Mouse (Mus musculus) midbrain, embryonic 12.5 days (tissue): ENCODE data around the gene Fam13c. TPM values are rescaled to one million over a fixed set of nuclear protein-coding genes. Genes with fewer than 3 reads are reported as not detected.
A peak's percentile ranks its signal among the peaks of the same experiment; 100 is the strongest.

ENCODE experiments used
- ATAC-seq: fragments of 200-750 bp; cut with Nextera tagmentation; 2 replicates; pipeline ENCODE4 v1.8.0; 2017; ENCODE audit warnings: low read depth, moderate TSS enrichment, moderate library complexity; ENCODE audit not compliant: low FRiP score
- H3K27ac ChIP-seq: fragments of 300-500 bp; sonication (generic); replicated peaks from 2 replicates; pipeline ENCODE4 v1.5.1; 2016; ENCODE audit warnings: mild to moderate bottlenecking
- H3K27me3 ChIP-seq: fragments of 300-500 bp; sonication (generic); 2 replicates; pipeline ENCODE4 v1.6.1; 2016; ENCODE audit warnings: mild to moderate bottlenecking
- H3K36me3 ChIP-seq: fragments of 300-500 bp; sonication (generic); 2 replicates; pipeline ENCODE4 v1.6.1; 2016
- H3K4me1 ChIP-seq: fragments of 300-500 bp; sonication (generic); 2 replicates; pipeline ENCODE4 v1.6.1; 2016
- H3K4me2 ChIP-seq: fragments of 300-500 bp; sonication (generic); replicated peaks from 2 replicates; pipeline ENCODE4 v1.6.1; 2016; ENCODE audit warnings: mild to moderate bottlenecking, moderate library complexity
- H3K4me3 ChIP-seq: fragments of 300-500 bp; sonication (generic); 2 replicates; pipeline ENCODE4 v1.5.1; 2016; ENCODE audit warnings: mild to moderate bottlenecking
- H3K9ac ChIP-seq: fragments of 300-500 bp; sonication (generic); replicated peaks from 2 replicates; pipeline ENCODE4 v1.6.1; 2016; ENCODE audit warnings: mild to moderate bottlenecking, moderate library complexity
- H3K9me3 ChIP-seq: fragments of 300-500 bp; sonication (generic); 2 replicates; pipeline ENCODE4 v1.6.1; 2016; ENCODE audit warnings: mild to moderate bottlenecking
- WGBS: fragments of 180-500 bp; shearing (Covaris S2); methylation state at CpG from one replicate; pipeline ENCODE4 v1.1.7; 2016; 5-methylcytosine and 5-hydroxymethylcytosine counted together
- polyA plus RNA-seq: library from polyadenylated mRNA; unstranded; fragments of >200 nt; fragmentation: Nextera tagmentation; extraction: Ambion mirVana; gene quantifications from 2 replicates; pipeline ENCODE4 v1.2.1, GENCODE M21; 2016

Fam13c gene
- polyA plus RNA-seq, 1 experiment from 2014 or later = 24.4 TPM

DNA sequence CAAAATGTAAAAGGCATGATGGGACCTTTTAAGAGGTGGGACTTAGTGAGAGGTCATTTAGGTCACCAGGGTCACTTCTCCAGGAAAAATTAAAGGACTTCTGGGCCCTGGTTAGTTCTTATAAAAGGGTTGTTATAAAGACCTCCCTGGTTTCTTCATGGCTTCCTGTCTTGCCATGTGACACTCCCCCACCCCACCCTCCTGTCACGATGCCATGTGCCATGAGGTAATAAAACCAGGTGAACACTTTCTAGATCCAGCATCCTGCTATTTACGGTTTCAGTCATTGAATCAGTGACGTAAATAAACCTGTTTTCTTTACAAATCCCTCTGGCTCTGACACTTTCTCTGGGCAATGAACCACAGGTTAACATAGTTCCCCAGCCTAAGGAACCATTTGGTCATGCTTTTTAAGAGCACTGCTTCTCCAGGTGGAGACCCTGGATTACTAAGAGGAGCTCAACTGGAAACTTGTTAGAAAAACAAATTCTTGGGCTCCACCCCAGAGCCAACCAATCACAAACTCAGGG lies 146.7 kb downstream of the Fam13c start:
- no peak overlapping the region for H3K27ac ChIP-seq
- H3K9me3 ChIP-seq = no peaks in the 10 kb centered on the region
- H3K4me1 ChIP-seq = no peaks in the 10 kb centered on the region; the same call in 1 of the 2 replicates
- no peaks in the 10 kb centered on the region for H3K27me3 ChIP-seq
- no peak overlapping the region for H3K9ac ChIP-seq
- no peak overlapping the region for H3K4me3 ChIP-seq
- no peak overlapping the region for H3K4me2 ChIP-seq
- 90% methylated on average over 3 of the region's 3 CpGs for WGBS
- no peak for ATAC-seq
- no peaks in the 10 kb centered on the region for H3K36me3 ChIP-seq

DNA sequence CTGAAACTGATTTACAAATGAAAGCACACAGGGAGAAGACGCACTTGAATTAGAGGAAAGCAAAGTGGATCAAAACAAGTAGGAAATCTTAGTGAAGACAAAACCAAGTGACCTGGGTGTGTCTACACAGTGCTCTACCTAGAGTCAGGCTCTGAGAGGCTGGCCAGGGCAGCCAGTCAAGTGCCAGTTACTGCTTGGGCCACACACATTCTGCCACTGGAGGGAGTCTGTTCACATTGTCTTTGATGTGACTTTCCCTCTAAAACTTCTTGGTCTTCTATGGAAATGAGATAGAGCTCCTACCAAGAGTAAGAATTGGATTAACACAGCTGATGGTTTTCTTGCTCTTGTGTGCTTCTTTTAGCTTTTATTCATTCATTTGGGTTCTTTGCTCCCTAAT lies 153.7 kb downstream of the Fam13c start:
- ATAC-seq = no peak
- H3K9ac ChIP-seq = no peak overlapping the region

DNA sequence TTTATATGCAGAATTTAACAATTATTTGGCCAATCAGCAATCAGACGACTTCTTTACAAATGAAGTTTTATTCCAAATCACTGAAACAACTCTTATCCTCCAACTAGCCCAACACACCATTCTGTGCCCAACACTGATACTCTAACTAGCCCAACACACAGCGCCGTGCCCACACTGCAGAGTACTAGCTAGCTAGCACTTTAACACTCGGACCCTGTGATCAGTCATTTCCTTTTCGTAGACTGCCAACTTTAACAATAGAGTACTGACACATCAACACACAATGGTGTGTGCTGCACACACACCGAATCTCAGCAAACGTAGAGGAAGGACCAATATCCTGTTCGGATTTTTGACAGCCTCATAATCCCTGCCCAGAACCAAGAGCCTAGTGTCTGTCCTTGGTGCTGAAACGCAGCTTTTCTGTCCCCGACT lies 157.8 kb downstream of the Fam13c start:
- H3K27ac ChIP-seq = peak overlapping the region; percentile 89; the same call in 1 of the 2 replicates

More for the DNA sequence above, 153.7 kb downstream of the Fam13c start:
- Histone ChIP-seq H3K4me2 (no peak overlapping the region), H3K27ac (no peak overlapping the region), H3K9me3 (no peaks in the 10 kb centered on the region), H3K27me3 (no peaks in the 10 kb centered on the region), H3K36me3 (no peaks in the 10 kb centered on the region), H3K4me1 (peaks cover 3% of the 10 kb centered on the region; the same call in 1 of the 2 replicates), H3K4me3 (no peak overlapping the region)
- 34% methylated on average over 1 of the region's 1 CpGs for WGBS

DNA sequence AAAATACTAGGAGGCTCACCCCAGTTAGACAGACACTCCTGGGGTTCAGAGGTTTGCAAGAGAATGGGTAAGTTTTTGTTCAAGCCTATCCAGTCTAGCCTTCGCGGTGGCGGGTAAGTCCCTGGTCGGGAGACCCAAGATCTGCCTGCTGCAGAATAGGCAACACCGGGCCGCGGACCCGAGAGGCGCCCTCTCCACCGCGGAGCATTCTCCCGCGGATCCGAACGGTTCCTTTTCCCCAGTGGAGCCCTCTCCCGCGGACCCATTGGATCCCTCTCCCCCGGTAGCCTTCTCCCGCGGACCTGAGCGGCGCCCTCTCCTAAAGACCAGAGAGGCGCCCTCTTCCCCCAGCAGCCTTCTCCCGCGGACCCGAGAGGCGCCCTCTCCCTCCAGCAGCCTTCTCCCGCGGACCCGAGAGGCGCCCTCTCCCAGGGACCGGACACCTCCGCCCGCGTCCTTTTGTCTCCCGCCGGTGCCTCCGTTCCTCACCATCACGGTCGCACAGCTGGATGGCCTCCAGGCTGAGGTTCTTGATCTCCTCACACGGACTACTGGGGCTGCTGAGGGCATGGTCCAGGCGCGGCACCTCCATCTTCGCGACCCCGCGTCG lies 158.3 kb downstream of the Fam13c start:
- Histone ChIP-seq H3K4me2 (peak overlapping the region; percentile 89), H3K36me3 (no peaks in the 10 kb centered on the region), H3K9me3 (no peaks in the 10 kb centered on the region), H3K27ac (peak overlapping the region; percentile 89), H3K4me1 (peaks cover 7% of the 10 kb centered on the region; the same call in 1 of the 2 replicates), H3K9ac (peak overlapping the region; percentile 75), H3K4me3 (peak overlapping the region; percentile 73), H3K27me3 (peaks cover 12% of the 10 kb centered on the region)
- under 1% methylated on average over 46 of the region's 48 CpGs for WGBS
- ATAC-seq = peak; percentile 73

More for the DNA sequence above, 157.8 kb downstream of the Fam13c start:
- H3K4me3 ChIP-seq = peak overlapping the region; percentile 73
- no peaks in the 10 kb centered on the region for H3K36me3 ChIP-seq
- peaks cover 12% of the 10 kb centered on the region for H3K27me3 ChIP-seq
- WGBS = 20% methylated on average over 10 of the region's 10 CpGs
- ATAC-seq = peak; percentile 14; the same call in 1 of the 2 replicates
- peaks cover 7% of the 10 kb centered on the region; the same call in 1 of the 2 replicates for H3K4me1 ChIP-seq
- peak overlapping the region; percentile 89 for H3K4me2 ChIP-seq
- no peaks in the 10 kb centered on the region for H3K9me3 ChIP-seq
- H3K9ac ChIP-seq = peak overlapping the region; percentile 75

DNA sequence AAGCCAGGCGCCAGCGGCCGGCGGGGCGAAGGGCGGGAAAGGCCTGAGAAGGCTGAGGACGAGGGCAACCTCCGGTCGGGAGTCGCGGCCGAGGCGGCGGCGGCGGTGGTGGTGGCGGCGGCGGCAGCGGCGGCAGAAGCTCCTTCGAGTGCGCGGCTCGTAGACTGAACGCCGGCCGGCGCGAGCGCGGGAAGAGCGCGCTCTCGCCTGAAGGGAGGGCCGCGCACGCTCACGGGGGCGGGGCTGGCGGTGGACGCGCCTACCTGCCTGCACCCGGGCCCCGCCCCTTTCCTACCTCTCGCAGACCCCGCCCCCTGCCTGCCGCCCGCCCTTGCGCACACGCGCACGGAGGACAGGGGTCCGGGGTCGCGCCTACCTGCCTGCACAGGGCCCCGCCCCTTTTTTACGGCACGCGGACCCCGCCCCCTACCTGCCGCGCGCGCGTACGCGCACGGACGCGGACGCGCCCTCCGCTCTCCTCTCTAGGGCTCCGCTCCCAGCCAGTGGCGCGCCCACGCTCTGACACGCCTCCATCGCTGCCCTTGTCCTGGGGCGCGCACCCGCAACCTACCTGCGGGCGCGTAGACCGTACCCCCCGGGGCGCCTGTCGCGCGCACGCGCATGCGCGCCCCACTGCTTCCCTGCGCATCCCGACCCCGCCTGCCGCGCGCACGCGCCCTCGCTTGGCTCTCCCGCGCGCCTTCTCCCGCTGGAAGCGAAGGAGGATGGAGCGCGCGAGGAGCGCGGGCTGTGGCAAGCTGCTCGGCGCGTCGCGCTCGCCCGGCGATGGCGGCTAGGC lies 159.0 kb downstream of the Fam13c start:
- peak; percentile 91 for ATAC-seq
- Histone ChIP-seq H3K9ac (peak overlapping the region; percentile 75), H3K9me3 (no peaks in the 10 kb centered on the region), H3K27me3 (peaks cover 12% of the 10 kb centered on the region), H3K36me3 (no peaks in the 10 kb centered on the region), H3K4me1 (peaks cover 7% of the 10 kb centered on the region; the same call in 1 of the 2 replicates), H3K27ac (peak overlapping the region; percentile 89), H3K4me2 (peak overlapping the region; percentile 89), H3K4me3 (peak overlapping the region; percentile 73)
- under 1% methylated on average over 109 of the region's 124 CpGs for WGBS

DNA sequence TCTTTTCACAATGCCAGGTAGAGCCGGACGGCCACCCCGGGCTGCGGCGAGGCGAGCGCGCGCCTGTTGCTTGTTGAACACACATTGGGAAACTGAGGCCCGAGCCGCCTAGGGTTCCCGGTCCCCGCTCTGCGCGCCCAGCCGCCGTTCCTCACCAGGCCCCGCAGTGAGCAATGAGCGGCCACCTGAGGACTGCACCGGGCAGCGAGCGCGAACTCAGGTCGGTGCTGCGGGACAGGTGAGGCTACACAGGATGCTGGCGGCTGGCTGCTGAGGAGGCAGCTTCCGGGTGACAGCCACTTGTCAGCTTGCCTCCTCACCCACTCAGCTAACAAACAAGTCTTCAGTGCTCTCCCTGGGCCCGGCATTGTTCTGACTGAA lies 159.6 kb downstream of the Fam13c start:
- no peaks in the 10 kb centered on the region for H3K9me3 ChIP-seq

More for the DNA sequence above, 159.6 kb downstream of the Fam13c start:
- under 1% methylated on average over 28 of the region's 28 CpGs for WGBS
- Histone ChIP-seq H3K27me3 (peaks cover 12% of the 10 kb centered on the region), H3K4me3 (peak overlapping the region; percentile 73), H3K4me2 (peak overlapping the region; percentile 89), H3K4me1 (peaks cover 7% of the 10 kb centered on the region; the same call in 1 of the 2 replicates), H3K36me3 (no peaks in the 10 kb centered on the region), H3K27ac (peak overlapping the region; percentile 89), H3K9ac (peak overlapping the region; percentile 75)
- peak; percentile 55; the same call in 1 of the 2 replicates for ATAC-seq

Other genes starting within 250 kb of the Fam13c start
- 0.75 and 0.81 TPM in 2 replicates for gene Mrln, start 235.8 kb upstream of the Fam13c start, polyA plus RNA-seq
- gene Slc16a9, start 195.4 kb upstream of the Fam13c start, polyA plus RNA-seq = 1.1 and 1.2 TPM in 2 replicates
- gene Phyhipl, start 215.5 kb downstream of the Fam13c start, polyA plus RNA-seq = 64.7 and 68.0 TPM in 2 replicates